Mouse (Mus musculus): Measurements from ENCODE around the gene Htr6.

Gene Htr6

DNA sequence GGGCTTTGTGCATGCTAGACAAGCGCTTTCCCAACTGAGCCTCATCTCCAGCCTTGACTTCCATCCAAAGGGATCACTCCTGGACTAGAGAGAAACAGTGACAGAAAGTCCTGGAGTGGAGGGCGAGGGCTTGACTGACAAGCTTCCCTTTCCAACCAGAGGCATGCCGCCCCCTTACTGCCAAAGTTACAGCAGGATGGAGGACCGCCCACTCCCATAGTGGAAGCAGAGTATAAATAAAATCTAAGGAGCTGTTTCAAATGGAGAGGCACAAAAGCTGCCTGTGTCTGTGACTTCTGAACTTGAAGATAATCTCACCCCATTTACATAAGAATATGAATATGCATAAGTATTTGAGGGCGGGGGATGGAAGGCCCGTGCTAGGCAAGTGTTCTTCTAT lies 26.9 kb downstream of the Htr6 start:
- DNase-seq (ENCODE audit: low read depth, low spot score): no peak

DNA sequence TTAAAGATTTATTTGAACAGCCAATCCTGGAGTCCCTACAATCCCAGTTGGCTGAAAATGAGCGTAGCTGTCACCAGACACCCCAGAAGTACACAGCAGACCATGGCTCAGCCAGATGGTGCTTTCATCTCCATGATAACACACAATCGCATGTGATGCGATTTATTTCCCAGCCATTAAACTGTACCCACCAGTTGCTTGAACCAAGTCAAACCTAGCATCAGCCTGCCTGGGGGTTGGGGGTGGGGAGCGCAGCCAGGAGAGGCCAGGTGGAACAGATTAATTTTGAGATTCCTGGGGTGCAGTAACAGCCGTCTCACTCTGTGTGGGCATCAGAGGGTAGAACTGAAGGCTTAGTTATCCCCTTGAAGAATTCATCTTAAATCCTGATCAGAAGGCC lies 29.0 kb downstream of the Htr6 start:
- DNase-seq (ENCODE audit: low read depth, low spot score): no peak

DNA sequence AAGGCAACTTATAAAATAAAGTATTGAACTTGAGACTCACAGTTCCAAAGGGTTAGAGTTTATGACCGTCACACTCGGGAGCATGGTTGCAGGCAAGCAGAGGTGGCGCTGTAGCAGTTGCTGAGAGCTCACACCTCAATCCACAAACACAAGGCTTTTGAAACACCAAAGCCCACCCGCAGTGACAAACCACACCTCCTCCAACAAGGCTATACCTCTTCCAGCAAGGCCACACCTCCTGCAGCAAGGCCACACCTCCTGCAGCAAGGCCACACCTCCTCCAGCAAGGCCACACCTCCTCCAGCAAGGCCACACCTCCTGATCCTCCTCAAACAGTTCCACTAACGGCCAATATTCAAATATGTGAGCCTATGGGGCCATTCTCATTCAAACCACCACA lies 30.8 kb downstream of the Htr6 start:
- DNase-seq (ENCODE audit: low read depth, low spot score): no peak

DNA sequence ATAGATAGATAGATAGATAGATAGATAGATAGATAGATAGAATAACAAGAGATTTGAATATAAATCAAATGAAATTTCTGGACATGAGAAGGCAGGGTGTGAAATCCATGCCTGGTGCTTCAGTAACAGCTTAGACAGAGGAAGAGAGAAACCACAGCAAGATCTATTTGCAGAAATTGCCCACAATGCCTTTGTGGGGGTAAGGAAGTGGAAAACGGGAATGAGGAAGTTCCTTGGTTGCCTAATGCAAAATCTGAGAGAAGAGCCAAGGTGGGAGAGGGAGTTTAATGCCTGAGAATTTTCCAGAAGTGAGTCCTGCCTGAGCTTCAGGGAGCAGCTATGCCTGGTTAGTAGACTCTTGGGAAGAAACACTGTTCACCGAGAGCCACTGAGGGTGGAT lies 31.8 kb downstream of the Htr6 start:
- DNase-seq (ENCODE audit: low read depth, low spot score): no peak

DNA sequence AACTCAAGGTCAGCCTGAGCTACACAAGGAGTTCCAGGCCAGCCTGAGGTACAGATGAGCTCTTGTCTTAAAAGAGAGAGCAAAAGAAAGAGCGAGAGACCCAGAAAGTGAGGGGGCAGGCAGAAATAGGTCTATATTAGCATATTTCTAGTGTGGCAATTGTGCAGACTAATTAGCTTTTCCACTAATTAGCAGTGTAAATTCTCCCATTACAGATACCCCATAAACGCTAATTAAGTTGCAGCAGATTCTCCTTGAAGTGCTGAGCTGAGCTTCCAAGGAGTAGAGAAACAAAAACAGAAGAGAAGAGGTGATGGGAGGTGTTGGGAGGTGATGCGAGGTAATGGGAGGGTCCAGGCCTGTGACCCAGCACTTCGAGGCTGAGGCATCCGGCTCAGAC lies 32.8 kb downstream of the Htr6 start:
- no peak for DNase-seq (ENCODE audit: low read depth, low spot score)

DNA sequence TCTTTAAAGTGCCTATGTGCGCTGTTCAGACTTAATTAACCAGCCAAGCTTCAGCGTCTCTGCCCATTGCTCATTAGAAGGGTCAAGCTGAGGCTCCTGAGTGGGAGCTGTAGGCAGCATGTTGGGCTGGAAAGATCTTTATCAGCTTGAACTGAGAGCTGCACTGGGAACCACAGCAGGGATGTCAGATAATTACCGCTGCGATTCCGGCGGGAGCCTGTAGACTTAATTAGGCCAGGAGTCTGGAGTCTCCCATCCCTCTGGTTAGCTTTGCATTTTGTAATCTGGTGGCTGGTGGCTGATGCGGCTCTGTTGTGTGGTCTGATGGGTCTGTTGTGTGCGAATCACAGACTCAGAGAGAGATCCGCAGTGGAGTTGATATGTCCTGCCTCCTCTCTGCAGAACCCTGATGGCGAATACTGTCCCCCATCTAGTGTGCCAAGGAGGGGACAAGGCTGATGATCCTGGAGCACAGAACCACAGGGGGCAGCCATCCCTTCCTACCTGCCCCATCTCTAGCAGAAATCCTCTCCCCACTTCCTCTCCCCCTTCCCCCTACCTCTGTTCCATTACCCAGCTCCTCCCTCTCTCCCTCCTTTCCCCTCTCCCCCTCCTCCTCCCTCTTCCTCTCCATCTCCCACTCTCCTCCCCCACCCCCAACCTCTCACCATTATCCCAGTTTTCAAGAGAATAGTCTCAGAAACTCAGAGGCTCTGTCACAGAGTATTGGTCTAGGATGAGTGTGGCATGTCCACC lies 35.1 kb downstream of the Htr6 start:
- DNase-seq (ENCODE audit: low read depth, low spot score): no peak

DNA sequence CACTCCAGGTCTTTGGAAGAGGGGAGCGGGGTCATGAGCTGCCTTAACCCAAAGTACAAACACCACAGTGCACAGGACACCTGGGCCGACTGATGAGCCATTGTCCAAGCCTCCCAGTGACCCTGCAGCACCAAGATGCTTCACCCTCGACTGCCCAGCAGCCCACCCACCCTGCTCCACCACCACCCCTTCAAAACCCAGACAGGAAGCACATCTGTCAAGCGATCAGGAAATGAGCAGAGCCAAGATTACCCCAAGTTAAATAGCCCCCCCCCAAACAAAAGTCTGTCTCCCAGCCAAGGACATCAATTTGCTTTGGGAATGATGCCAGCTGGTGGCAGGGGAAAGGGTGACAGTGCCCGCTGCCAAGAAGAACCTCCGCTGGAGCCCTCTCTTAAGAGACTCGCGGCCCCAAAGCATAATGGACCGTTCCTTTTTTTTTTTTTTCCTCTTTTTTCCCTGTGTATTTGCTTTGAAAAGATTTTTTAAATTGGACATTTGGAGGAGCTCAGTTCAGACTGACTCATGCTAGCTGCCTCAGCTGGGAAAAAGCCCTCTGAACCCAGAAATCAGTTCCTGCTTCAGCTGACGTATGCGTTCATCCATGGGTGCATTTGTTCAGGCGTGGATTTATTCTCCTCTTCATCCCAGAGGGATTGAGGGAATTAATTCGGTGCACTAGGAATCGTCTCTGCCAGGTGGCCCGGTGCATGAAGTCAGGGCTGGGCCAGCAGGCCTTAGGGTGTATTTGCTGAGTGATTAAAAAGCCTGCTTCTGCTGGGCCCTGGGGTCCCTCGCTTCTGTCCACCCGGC lies 37.4 kb downstream of the Htr6 start:
- no peak for DNase-seq (ENCODE audit: low read depth, low spot score)

DNA sequence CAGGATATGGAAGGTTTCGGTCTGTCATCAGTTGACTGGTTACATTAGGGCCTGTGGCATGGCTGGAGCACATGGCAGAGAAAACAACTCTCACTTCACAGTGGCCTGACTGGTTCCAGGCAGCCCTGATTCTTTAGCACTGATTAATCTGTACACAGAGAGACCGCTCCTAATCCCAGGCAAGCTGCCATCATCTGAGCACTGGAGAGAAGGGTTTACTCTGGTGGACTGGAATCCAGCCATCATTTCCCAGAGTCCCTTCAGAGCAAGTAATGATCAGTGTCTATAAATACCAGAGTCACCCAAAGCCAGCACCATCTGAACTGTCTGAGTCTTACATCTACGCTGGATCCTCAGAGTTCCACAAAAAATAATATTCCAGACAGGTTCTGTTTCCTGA lies 39.6 kb downstream of the Htr6 start:
- no peak for DNase-seq (ENCODE audit: low read depth, low spot score)

DNA sequence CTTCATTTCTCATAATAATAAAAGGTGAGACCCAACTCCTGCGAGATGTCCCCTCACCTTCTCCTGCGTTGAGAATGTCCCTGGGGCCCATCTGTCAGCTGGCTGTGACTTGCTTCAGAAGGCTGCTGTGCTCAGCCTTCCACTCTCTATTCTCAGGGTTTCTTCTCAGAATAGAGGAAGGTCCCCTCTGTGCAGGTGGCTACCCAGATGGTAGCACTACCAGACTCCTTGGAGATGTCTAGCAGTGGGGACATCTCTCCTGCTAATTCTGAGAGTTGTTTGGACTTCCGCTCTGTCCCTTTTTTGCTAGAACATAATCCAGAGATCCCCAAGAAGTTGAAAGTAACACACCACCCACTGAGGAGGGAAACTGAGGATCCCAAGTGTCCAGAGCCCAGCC lies 40.4 kb downstream of the Htr6 start:
- no peak for DNase-seq (ENCODE audit: low read depth, low spot score)

DNA sequence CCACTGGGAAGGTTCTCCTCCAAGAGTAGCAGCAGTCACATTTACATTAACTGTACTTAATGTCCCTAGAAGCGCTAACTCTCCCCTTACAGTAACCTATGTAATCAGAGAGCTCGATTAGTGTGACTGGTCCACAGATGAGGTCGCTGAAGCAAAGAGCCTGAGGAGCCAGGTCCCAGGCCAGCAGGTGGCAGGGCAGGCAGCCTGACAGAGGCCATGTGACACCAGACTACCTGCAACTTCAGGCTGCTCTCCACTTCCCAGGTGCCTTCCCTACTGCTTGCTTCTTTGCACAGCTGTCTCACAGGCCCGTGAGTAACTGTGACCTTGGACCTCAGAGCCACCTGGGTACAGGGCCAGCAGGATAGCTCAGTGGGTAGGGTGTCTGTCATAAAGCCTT lies 40.8 kb downstream of the Htr6 start:
- no peak for DNase-seq (ENCODE audit: low read depth, low spot score)

DNA sequence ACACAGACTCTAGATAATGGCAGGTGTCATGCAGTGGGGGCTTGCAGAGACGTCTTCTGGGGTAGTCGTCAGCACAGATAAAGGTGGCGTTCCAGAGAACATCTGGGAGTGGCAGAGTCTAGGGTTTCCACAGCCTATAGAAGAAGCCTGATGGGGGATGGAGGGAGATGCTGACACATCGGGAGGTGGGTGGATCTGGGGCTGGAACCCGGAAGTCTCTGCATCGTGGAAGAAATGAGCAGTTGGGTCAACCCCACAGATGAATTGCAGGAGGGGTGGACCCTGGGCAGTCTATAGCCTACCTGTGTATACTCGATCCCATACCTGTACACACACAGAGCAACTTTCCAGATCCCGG lies 41.4 kb downstream of the Htr6 start:
- DNase-seq (ENCODE audit: low read depth, low spot score): no peak

DNA sequence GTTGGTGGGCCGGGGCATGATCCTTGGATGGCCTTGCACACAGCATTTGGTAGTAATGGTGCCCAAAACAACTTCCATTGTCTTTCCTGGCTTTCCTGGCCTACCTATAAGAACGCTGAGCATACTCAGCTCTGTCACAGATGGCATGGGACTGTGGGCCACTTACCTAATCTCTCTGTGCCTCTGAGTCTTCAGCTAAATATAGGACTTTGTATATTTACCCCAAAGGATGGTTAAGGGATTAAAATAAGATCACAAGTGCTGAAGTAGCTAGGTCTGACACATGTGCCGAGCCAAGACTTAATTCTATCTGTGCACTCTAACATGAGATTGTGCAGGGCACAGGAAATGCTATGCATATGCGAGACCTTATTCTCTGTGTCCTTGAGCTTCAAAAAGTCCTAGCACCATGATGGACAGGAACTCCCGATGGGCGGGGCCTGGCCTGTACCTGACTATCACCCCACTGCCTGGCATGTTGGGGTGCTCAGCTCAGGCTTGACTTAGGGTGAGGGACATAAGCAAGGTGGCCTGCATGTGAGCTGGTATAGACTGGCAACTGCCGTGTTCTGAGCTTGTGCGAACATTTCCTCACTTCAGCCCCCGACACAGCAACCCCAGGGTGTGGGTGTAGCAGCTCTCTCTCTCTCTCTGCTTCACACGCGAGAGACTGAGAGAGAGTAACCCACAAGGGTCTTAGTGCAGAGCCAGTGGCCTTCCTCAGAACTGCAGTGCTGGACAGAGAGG lies 41.9 kb downstream of the Htr6 start:
- no peak for DNase-seq (ENCODE audit: low read depth, low spot score)

DNA sequence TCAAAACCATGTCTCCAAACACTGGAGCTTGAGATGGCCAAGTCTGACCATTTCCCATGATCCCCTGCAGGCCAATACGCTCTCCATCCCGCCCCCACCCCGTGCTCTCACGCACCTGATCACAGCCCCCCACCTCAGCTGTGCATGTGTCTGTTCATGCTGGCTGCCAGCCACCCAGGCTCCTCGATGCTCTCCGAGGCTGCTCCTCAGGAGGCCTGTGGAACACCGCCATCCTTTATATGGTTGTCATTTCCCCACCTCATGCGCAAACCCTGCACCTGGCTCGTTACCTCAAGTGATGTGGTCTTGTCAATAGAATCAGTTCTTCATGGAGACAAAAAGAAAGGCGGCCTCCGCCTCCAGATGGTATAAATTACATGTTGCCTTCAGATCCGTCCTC lies 42.8 kb downstream of the Htr6 start:
- no peak for DNase-seq (ENCODE audit: low read depth, low spot score)

DNA sequence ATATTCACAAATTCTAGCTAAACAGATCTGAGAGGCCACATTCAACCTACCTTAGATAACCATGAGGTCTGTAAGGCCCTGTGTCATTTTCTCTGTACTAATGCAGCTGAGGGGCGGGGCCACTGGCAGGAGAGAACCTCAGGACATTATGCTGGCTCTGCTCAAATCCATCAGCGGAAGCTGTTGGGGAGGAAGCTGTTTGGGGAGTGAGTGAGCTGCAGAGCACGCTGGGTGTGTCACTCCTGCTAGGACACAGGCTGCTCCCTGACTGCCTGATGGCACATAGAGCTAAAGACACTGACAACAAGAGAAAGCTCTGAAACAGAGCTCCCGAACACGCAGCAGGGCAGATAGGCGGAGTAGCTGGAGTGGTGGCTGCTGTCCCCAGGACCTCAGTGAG lies 44.7 kb downstream of the Htr6 start:
- DNase-seq (ENCODE audit: low read depth, low spot score): no peak

DNA sequence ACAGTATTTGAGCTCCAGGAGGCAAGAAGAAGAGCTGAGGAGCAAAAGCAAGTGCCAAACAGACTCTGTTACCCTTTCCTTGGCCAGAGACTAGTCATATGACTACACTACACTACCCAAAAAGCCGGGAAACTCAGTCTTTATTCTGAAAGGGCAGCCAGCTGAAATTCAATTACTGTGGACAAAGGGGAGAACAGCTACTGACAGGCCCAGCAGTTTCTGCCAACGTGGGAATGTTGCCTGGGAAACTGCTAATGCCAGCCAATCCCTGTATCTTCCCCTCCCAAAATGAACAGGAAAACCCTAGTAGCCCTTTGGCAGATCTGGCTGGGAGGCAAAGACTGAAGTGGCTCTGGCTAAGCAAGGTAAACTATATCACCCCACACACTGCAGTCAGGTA lies 51.0 kb downstream of the Htr6 start:
- no peak for DNase-seq (ENCODE audit: low read depth, low spot score)

DNA sequence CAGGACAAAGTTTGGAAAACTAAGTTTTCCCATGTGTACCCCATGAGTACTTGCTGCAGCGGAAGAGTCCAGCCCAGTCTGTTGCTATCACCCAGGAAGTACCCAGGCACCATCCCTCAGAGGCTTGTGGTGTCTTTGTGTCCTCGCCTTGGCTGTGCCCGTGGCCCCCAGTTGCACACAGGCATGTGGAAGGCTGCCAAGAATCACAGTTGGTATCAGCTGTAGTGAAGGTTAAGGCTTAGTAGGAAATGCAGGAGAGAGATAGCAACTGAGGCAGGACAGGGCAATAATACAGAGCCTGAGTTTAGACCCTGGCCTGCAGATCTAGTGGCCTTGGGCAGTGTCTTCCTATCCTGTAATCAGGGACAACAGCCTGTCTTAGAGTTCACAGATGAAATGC lies 55.0 kb downstream of the Htr6 start:
- DNase-seq (ENCODE audit: low read depth, low spot score): no peak

DNA sequence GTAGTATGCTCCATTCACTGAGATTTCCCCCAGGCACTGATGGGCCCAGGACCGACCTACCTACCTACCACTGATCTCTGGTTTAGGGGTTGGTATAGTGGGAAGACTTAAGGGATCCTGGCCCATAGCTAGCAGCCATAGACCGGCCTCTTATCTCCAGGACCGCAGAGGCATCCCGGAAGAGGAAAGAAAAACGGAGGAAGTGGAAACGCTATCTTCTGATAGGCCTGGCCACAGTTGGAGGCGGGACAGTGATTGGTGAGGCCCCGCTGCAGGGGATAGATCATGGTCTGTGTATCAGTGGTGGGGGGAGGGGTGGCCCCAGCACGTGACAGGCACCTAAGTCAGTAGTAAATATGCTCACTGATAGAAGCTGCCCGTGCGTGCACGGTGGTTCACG lies 56.0 kb downstream of the Htr6 start:
- no peak for DNase-seq (ENCODE audit: low read depth, low spot score)

DNA sequence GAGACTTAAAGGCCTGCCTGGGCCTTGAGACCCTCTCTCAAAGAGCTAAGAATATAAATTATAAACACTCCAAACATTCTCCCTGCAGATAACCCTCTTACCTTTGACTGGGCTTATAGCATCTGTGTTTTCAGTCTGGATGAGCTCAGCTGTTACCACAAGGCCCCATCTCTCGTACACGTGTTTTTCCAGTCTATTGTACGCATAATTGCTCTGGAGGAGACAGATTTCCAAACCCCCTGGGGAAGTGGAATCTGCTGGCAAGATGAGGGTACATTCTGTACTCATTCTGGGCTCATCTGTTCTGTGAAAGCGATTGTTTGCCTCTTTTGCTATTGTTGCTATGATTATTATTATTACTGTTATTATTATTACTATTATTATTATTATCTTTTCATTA lies 56.4 kb downstream of the Htr6 start:
- no peak for DNase-seq (ENCODE audit: low read depth, low spot score)

DNA sequence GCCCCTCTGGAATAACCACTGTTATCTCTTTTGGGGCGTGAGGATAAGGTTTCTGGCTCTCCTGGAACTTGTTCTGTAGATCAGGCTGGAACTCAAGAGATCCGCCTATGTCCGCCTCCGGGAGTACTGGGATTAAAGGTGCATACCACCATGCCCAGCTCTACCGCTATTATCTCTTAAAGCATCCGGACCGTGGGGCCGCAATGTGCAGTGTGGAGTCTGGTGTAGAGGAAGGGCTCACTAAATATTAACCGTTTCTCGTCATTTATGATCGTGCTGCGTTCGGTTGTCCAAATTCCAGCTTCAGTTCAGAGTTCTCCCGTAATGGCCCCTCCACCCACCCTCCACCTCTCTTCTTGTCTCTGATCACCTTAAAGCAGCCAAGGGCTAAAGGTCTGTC lies 57.0 kb downstream of the Htr6 start:
- no peak for DNase-seq (ENCODE audit: low read depth, low spot score)

DNA sequence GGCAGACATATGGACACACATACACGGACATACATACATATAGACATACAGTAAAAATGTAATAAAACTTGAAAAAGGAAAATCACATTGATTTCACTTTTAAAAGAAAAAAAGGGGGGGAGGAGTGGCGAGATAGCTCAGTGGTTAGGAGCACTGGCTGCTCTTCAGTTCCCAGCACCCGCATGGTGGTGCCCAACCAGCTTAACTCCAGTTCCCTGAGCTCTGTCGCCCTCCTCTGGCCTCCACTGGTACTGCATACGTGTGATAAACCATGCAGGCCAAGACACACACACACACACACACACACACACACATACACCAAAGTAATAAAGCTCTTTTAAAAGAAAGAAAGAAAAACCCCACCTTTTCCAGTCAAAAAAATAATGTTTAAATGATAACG lies 60.6 kb downstream of the Htr6 start:
- DNase-seq (ENCODE audit: low read depth, low spot score): no peak

DNA sequence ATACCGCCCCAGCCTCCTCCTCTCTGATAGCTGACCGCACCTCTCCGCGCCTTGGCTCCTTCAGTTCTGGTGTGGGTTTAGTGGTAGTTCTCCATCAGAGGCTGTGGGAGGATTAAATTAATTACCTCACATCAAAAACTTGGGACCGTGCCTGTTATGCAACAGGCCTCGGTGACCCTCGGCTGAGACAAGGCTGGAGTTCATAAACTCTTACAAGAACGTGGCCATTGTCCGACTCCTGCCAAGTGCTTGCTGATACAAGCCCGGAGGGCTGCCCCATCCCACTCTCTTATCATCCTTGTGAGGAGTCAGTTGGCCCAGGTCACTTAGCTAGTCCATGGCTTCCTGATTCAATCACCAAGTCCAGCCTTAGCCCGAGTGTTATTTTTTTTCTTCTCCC lies 62.1 kb downstream of the Htr6 start:
- DNase-seq (ENCODE audit: low read depth, low spot score): no peak

DNA sequence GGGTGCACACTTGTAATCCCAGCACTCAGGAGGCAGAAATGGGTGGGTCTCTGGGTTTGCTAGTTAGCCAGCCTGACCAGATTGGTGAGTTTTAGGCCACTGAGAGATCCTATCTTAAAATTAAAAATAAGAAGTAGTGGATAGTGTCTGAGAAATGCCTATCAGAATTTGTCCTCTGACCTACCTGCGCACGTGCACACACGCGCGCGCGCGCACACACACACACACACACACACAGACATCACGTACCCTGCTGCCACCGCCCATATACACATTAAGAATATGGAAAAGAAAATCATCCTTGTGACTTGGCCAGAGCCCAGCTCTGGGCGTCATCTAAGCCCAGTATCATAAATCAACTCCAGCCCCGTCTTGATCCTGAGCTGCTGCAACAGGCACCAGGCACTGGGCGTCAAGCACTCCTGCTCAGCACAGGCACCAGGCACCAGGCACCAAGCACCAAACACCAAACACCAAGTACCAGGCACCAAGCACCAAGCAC lies 64.1 kb downstream of the Htr6 start:
- DNase-seq (ENCODE audit: low read depth, low spot score): no peak
